Mouse (Mus musculus) intestine, embryonic 16.5 days (tissue): ENCODE results near the gene Skor1. TPM values are rescaled to one million over a fixed set of nuclear protein-coding genes. Genes with fewer than 3 reads are reported as not detected.

ENCODE experiments used
- ATAC-seq: fragments of 200-750 bp; cut with Nextera tagmentation; 2 replicates; pipeline ENCODE4 v1.8.0; 2017; ENCODE audit warnings: moderate TSS enrichment, moderate library complexity
- H3K27ac ChIP-seq: fragments of 300-500 bp; sonication (generic); 2 replicates; pipeline ENCODE4 v1.5.1; 2014; ENCODE audit warnings: mild to moderate bottlenecking, low read length
- H3K27me3 ChIP-seq: fragments of 300-500 bp; sonication (generic); replicated peaks from 2 replicates; pipeline ENCODE4 v1.6.1; 2014; ENCODE audit warnings: low read length, control low read depth, mixed read lengths; ENCODE audit not compliant: control insufficient read depth, insufficient read depth
- H3K36me3 ChIP-seq: fragments of 300-500 bp; sonication (generic); 2 replicates; pipeline ENCODE4 v1.6.1; 2014; ENCODE audit warnings: low read length, control low read depth; ENCODE audit not compliant: control insufficient read depth, insufficient read depth
- H3K4me1 ChIP-seq: fragments of 300-500 bp; sonication (generic); 2 replicates; pipeline ENCODE4 v1.6.1; 2014; ENCODE audit warnings: low read length, control low read depth, mixed read lengths; ENCODE audit not compliant: control insufficient read depth, insufficient read depth
- H3K4me2 ChIP-seq: fragments of 300-500 bp; sonication (generic); 2 replicates; pipeline ENCODE4 v1.6.1; 2014; ENCODE audit warnings: low read depth, low read length, control low read depth
- H3K4me3 ChIP-seq: fragments of 300-500 bp; sonication (generic); 2 replicates; pipeline ENCODE4 v1.5.1; 2014; ENCODE audit warnings: mild to moderate bottlenecking, low read length
- H3K9ac ChIP-seq: fragments of 300-500 bp; sonication (generic); 2 replicates; pipeline ENCODE4 v1.6.1; 2014; ENCODE audit warnings: low read depth, low read length
- H3K9me3 ChIP-seq: fragments of 300-500 bp; sonication (generic); 2 replicates; pipeline ENCODE4 v1.6.1; 2016; ENCODE audit warnings: low read length, control low read depth; ENCODE audit not compliant: control insufficient read depth
- WGBS: fragments of 180-500 bp; shearing (Covaris S2); extraction: QIAGEN DNeasy Blood & Tissue Kit; methylation state at CpG from one replicate; pipeline ENCODE4 v1.1.7; 2014; 5-methylcytosine and 5-hydroxymethylcytosine counted together
- polyA plus RNA-seq: library from polyadenylated mRNA; unstranded; fragments of >200 nt; fragmentation: Nextera tagmentation; extraction: Ambion mirVana; gene quantifications from 2 replicates; pipeline ENCODE4 v1.2.1, GENCODE M21; 2015

Skor1 gene
- polyA plus RNA-seq, 1 experiment from 2014 or later, result not detected

DNA sequence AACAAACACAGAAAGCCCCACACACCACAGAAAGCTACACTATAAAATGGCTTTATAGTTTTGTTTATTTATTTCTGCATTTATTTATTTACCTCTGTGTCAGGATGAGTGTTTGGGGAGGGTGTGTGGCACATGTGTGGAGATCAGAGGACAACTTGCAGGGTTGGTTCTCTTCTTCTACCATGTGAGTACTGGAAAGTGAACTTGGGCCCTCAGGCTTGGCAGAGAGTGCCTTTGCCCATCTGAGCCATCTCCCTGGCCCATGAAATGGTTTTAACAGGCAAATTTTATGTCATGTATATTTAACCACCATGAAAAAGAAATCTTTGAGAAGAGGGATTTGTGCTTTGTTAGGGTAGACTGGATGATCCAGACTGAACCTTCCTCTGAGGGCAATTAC lies 48.9 kb downstream of the Skor1 start:
- Histone ChIP-seq H3K27me3 (no peaks in the 10 kb centered on the region), H3K9ac (no peak overlapping the region), H3K4me1 (no peaks in the 10 kb centered on the region), H3K4me3 (no peak overlapping the region), H3K4me2 (no peak overlapping the region), H3K9me3 (no peaks in the 10 kb centered on the region), H3K27ac (no peak overlapping the region), H3K36me3 (no peaks in the 10 kb centered on the region)
- ATAC-seq, result no peak

DNA sequence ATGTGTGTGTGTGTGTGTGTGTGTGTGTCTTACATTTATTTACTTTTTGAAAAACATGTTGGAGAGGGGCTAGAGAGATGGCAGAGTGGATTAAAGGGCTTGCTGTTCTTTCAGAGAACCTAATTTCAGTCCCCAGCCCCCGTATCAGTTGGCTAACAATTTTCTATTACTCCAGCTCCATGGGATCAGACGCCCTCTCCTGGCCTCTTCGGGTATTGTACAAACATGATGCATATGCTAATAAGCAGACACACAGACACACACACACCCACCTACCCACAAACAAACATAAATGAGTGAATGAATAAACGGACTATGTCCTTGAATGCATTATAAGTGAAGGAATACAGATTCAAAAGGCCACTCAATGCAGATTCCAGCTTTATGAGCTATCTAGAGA lies 49.4 kb downstream of the Skor1 start:
- H3K4me2 ChIP-seq, result no peak overlapping the region
- no peaks in the 10 kb centered on the region for H3K4me1 ChIP-seq
- H3K4me3 ChIP-seq, result no peak overlapping the region
- no peak overlapping the region for H3K27ac ChIP-seq
- 85% methylated on average over 4 of the region's 4 CpGs for WGBS
- H3K36me3 ChIP-seq, result no peaks in the 10 kb centered on the region
- H3K9ac ChIP-seq, result no peak overlapping the region
- no peaks in the 10 kb centered on the region for H3K27me3 ChIP-seq
- no peak for ATAC-seq
- no peaks in the 10 kb centered on the region for H3K9me3 ChIP-seq

DNA sequence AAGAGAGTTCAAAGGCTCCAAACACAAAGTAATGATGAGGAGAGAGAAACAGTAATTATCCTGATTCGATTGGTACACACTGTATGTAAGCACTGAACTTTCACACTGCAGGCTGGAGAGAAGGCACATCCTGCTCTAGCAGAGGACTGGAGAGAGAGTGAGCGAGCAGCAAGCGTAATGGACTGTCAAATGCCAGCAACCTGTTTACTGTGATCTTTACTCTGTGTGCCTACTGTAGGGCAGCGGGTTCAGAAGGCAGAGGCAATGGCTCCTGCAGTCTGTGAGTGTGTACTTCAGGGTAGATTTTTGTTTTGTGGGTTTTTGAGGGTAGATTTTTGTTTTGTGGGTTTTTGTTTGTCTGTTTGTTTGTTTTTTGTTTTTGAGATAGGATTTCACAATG lies 49.9 kb downstream of the Skor1 start:
- Histone ChIP-seq H3K27me3 (no peaks in the 10 kb centered on the region), H3K9ac (no peak overlapping the region), H3K27ac (no peak overlapping the region), H3K4me1 (no peaks in the 10 kb centered on the region), H3K9me3 (no peaks in the 10 kb centered on the region), H3K36me3 (no peaks in the 10 kb centered on the region), H3K4me3 (no peak overlapping the region), H3K4me2 (no peak overlapping the region)
- WGBS, result 69% methylated on average over 4 of the region's 4 CpGs
- ATAC-seq, result no peak

DNA sequence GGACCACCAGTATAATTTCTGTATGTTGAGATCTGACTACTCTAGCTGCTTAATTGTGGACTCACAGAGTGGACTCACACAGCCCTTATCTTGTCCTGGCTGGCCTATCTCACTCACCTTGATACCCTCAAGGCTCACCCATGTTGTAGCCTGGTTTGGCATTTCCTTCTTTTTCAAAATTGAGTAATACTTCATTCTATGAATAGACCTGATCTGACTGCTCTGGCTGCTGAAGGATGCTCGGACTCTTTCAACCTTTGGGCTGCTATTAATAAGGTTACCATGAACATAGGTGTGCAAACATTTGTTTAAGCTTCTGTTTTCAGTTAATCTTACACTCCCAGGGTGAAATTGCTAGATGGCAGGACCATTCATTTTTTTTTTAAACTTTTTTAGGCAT lies 51.6 kb downstream of the Skor1 start:
- Histone ChIP-seq H3K4me2 (no peak overlapping the region), H3K9ac (no peak overlapping the region), H3K27me3 (no peaks in the 10 kb centered on the region), H3K4me3 (no peak overlapping the region), H3K27ac (no peak overlapping the region), H3K36me3 (no peaks in the 10 kb centered on the region), H3K4me1 (peaks cover 8% of the 10 kb centered on the region; the same call in 1 of the 2 replicates), H3K9me3 (no peaks in the 10 kb centered on the region)
- no peak for ATAC-seq
- 71% methylated on average over 1 of the region's 1 CpGs for WGBS

DNA sequence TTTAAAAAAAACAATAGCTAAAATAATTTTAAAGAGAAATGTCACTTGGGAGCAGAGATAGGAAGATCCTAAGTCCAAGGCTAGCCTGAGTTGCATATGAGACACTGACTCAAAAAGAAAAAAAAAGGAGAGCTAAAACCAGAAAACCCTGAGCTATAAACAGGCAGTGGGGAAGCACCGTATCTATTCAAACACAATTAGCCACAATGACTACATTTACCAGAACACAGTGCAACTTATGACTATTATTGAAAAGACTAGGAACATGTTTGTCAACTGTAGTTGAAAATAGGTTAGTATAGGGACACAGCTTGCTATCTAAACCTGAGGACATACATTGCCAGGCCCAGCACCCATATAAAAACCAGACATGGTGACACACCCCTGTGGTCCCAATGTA lies 54.7 kb downstream of the Skor1 start:
- 78% methylated on average over 1 of the region's 1 CpGs for WGBS
- H3K9ac ChIP-seq, result no peak overlapping the region

DNA sequence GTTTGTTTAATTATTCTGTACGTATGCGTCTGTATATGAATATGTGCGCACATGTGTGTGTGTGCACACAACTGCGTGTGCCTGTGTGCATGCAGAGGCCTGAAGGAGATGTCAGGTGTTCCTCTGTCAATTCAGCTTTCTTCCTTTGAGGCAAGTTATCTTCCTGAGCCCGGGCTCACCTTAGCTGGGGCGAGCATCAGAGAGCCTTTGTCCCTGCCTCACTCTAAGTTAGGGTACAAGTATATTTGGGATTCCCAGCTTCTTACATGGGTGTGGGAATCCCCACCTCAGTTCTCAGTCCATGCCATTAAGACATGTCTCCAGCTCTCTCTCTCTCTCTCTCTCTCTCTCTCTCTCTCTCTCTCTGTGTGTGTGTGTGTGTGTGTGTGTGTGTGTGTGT lies 56.2 kb downstream of the Skor1 start:
- ATAC-seq, result peak; percentile 16; the same call in 1 of the 2 replicates
- WGBS, result 9% methylated on average over 6 of the region's 6 CpGs
- H3K4me3 ChIP-seq, result peak overlapping the region; percentile 38
- no peaks in the 10 kb centered on the region for H3K36me3 ChIP-seq
- peaks cover 19% of the 10 kb centered on the region for H3K4me1 ChIP-seq
- H3K4me2 ChIP-seq, result peak overlapping the region; percentile 45
- H3K27me3 ChIP-seq, result no peaks in the 10 kb centered on the region
- no peaks in the 10 kb centered on the region for H3K9me3 ChIP-seq
- H3K27ac ChIP-seq, result peak overlapping the region; percentile 86
- no peak overlapping the region; the same call in 1 of the 2 replicates for H3K9ac ChIP-seq

More for the DNA sequence above, 54.7 kb downstream of the Skor1 start:
- Histone ChIP-seq H3K27ac (no peak overlapping the region), H3K9me3 (no peaks in the 10 kb centered on the region), H3K36me3 (no peaks in the 10 kb centered on the region), H3K4me2 (no peak overlapping the region), H3K27me3 (no peaks in the 10 kb centered on the region), H3K4me3 (no peak overlapping the region), H3K4me1 (peaks cover 19% of the 10 kb centered on the region)
- no peak for ATAC-seq

DNA sequence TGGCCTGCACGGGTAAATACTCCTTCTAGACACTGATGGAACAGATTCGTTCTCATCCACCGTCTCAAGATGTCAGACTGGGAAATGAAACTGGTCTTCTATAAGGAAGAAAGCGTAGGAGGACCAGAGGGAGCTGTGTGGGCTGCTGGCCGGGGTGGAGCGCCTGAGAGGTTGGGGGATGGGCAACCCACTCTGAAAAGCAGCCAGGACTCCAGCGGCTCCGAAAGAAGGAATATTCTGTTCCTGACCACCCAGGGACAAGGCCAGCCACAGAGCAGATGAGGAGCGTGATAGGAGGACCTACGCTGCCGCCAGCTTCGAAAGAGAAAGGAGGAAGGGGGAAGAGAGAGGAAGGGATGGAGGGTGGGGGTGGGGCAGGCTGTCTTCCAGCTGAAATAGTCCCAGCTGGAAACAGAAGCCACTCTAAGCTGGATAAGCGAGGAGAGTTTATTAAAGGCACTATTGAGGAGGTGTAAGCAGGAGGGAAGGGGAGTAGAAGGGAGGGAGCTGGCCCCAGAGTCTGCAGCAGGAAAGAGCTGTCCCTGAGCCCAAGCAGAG lies 56.7 kb downstream of the Skor1 start:
- Histone ChIP-seq H3K36me3 (no peaks in the 10 kb centered on the region), H3K4me3 (peak overlapping the region; percentile 38), H3K9ac (peak overlapping the region; percentile 47), H3K4me2 (peak overlapping the region; percentile 45), H3K4me1 (peaks cover 19% of the 10 kb centered on the region), H3K9me3 (no peaks in the 10 kb centered on the region), H3K27ac (peak overlapping the region; percentile 86), H3K27me3 (no peaks in the 10 kb centered on the region)
- peak; percentile 88 for ATAC-seq
- under 1% methylated on average over 13 of the region's 13 CpGs for WGBS

DNA sequence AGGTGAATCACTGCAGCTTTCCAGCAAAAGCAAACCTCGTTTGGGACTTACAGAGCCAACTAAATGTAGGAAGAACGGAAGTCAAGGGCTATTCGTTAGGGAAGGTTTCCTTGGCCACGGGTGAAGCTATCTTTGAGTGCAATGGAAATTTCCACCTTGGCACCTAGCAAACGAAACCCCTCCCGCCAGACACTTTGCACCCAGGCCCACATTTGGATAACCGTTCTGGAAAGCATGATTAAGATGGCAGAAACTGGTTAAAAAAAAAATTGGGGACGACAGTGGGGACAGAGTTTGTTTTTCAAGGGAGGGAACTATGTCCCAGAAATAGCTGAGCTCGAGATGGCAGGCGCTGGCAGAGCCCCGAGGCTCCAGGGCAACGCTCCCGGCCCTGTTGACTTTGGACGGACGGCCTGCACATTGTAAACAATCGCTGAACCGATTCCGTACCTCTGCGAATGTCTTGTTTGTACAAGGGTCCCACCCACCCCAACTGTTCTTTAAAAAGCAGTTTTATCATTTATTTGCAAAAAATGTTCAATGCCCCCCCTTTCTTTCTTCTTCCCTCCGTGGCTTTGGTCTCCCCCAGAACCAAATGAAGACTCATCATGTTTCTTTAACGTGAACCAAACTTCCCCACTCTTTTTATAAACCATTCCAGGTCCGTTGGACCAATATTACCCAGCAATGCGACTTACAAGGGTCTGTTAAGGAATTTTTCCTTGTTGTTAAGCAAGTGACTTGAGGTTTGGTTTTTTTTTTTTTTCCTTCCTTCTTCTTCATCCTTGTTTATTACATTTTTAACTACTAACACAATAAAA lies 57.5 kb downstream of the Skor1 start:
- Histone ChIP-seq H3K9me3 (no peaks in the 10 kb centered on the region), H3K4me1 (peaks cover 19% of the 10 kb centered on the region), H3K9ac (no peak overlapping the region), H3K4me2 (peak overlapping the region; percentile 45), H3K4me3 (peak overlapping the region; percentile 38), H3K27ac (peak overlapping the region; percentile 86), H3K27me3 (no peaks in the 10 kb centered on the region), H3K36me3 (no peaks in the 10 kb centered on the region)
- 20% methylated on average over 23 of the region's 23 CpGs for WGBS
- no peak for ATAC-seq

DNA sequence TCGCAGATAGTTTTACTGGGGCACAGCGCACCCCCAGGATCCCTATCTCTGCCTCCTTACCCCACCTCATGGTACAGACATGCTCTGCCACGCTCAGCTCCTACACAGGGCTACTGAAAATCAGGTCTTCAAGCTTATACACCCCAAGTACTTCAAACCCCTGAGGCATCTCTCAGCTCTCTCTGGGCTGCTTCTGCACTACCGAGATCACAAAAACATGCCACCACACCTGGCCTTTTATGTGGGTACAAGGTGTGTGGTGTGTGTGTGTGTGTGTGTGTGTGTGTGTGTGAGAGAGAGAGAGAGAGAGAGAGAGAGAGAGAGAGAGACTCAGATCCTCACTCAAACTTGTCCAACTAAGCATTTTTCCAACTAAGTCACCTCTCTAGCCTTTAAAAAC lies 59.6 kb downstream of the Skor1 start:
- Histone ChIP-seq H3K4me2 (no peak overlapping the region), H3K36me3 (no peaks in the 10 kb centered on the region), H3K27me3 (no peaks in the 10 kb centered on the region), H3K9ac (no peak overlapping the region), H3K4me1 (peaks cover 19% of the 10 kb centered on the region), H3K4me3 (no peak overlapping the region), H3K9me3 (no peaks in the 10 kb centered on the region), H3K27ac (no peak overlapping the region)
- 92% methylated on average over 4 of the region's 4 CpGs for WGBS
- no peak for ATAC-seq
